Mouse (Mus musculus) urinary bladder, postnatal 14 days (tissue): ENCODE data around the gene Sipa1.

ENCODE experiments used
- DNase-seq: peaks from one replicate; pipeline ENCODE4 v3.0.0; 2021; ENCODE audit warnings: low spot score

The Sipa1 gene

GRCm38 (mm10) chr19:5645280-5645679 is 18.2 kb downstream of the Sipa1 start:
- no peak for DNase-seq

GRCm38 (mm10) chr19:5641641-5642040 is 21.9 kb downstream of the Sipa1 start:
- DNase-seq: no peak

GRCm38 (mm10) chr19:5641021-5641420 is 22.5 kb downstream of the Sipa1 start:
- DNase-seq: no peak

- DNase-seq: no peak
These were observed 23.2 kb downstream of the Sipa1 start for GRCm38 (mm10) chr19:5640339-5640738.

GRCm38 (mm10) chr19:5638416-5639005 is 25.0 kb downstream of the Sipa1 start:
- DNase-seq: no peak

GRCm38 (mm10) chr19:5637069-5638047 is 26.1 kb downstream of the Sipa1 start, which contains the start of gene Rela:
Rela (plus strand) TSS chr19:5637483.
- DNase-seq: peak; percentile 92

- no peak for DNase-seq
These were observed 26.9 kb downstream of the Sipa1 start for GRCm38 (mm10) chr19:5636571-5637041.

- DNase-seq: no peak
These were observed 27.4 kb downstream of the Sipa1 start for GRCm38 (mm10) chr19:5636036-5636570.

GRCm38 (mm10) chr19:5632120-5632519 is 31.4 kb downstream of the Sipa1 start:
- no peak for DNase-seq

- no peak for DNase-seq
These were observed 33.6 kb downstream of the Sipa1 start for GRCm38 (mm10) chr19:5629907-5630306.

- no peak for DNase-seq
These were observed 38.2 kb downstream of the Sipa1 start for GRCm38 (mm10) chr19:5625311-5625710.

- no peak for DNase-seq
These were observed 41.6 kb downstream of the Sipa1 start for GRCm38 (mm10) chr19:5621884-5622283.

- no peak for DNase-seq
These were observed 43.5 kb downstream of the Sipa1 start for GRCm38 (mm10) chr19:5620007-5620406.

- no peak for DNase-seq
These were observed 48.6 kb downstream of the Sipa1 start for GRCm38 (mm10) chr19:5614953-5615352.

GRCm38 (mm10) chr19:5612762-5613411 is 50.6 kb downstream of the Sipa1 start:
- DNase-seq: no peak

- DNase-seq: no peak
These were observed 51.5 kb downstream of the Sipa1 start for GRCm38 (mm10) chr19:5611973-5612372.

- peak; percentile 90 for DNase-seq
These were observed 53.7 kb downstream of the Sipa1 start, which contains the start of gene Kat5 for GRCm38 (mm10) chr19:5609547-5610404. Kat5 (minus strand) TSS chr19:5610237.

GRCm38 (mm10) chr19:5609171-5609546 is 54.3 kb downstream of the Sipa1 start:
- DNase-seq: no peak

GRCm38 (mm10) chr19:5608707-5609106 is 54.8 kb downstream of the Sipa1 start:
- no peak for DNase-seq

GRCm38 (mm10) chr19:5607705-5608410 is 55.6 kb downstream of the Sipa1 start:
- DNase-seq: no peak

- DNase-seq: no peak
These were observed 57.3 kb downstream of the Sipa1 start for GRCm38 (mm10) chr19:5606196-5606595.
